Mouse (Mus musculus) c-Kit-positive CD71-positive TER-119-positive erythroid progenitor cells, embryonic 14.5 days (primary cell): ENCODE data around the gene Nxph1.

Experiments
- DNase-seq: peaks from one replicate; pipeline ENCODE4 v3.0.0-alpha.2; 2013; ENCODE audit warnings: low spot score

Nxph1 gene

GRCm38 (mm10) chr6:9133589-9134279, 185.5 kb downstream of the Nxph1 start:
- no peak for DNase-seq

GRCm38 (mm10) chr6:9147966-9148365, 199.7 kb downstream of the Nxph1 start:
- DNase-seq = no peak

DNA sequence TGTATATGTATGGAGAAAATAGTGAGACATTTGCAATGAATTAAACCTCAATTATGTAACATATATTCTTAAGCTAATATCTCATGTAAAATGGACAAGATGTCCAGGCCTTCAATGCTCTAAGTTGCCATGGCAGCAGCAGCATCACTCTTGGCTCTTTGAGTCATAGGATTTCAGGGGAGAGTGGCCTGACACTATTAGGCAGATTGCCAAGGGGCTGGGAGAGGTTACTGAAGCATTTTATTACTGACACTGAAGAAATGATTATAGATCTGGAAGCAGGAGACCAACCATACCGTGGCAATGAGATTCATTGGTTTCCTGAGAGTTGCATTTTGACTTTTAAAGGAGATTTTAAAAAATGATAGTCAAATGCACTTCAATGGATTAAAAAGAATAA, 201.6 kb downstream of the Nxph1 start:
- DNase-seq = no peak

GRCm38 (mm10) chr6:9159191-9159590, 211.0 kb downstream of the Nxph1 start:
- no peak for DNase-seq

- DNase-seq = no peak
These were observed 234.2 kb downstream of the Nxph1 start for GRCm38 (mm10) chr6:9182477-9182876.

GRCm38 (mm10) chr6:9210730-9211129, 262.5 kb downstream of the Nxph1 start:
- DNase-seq = no peak

GRCm38 (mm10) chr6:9220724-9221453, 272.7 kb downstream of the Nxph1 start:
- DNase-seq = no peak

- no peak for DNase-seq
These were observed 286.6 kb downstream of the Nxph1 start for GRCm38 (mm10) chr6:9234802-9235201.

- DNase-seq = no peak
These were observed 319.8 kb downstream of the Nxph1 start for GRCm38 (mm10) chr6:9267998-9268397.
